Mouse (Mus musculus): ENCODE measurements around the gene Nae1.

- TF ChIP-seq CTCF (IDR thresholded peaks at IDR 0.05; ENCODE audit: control insufficient read depth, insufficient read depth, insufficient read length) (no peak), USF1 (IDR thresholded peaks at IDR 0.05; ENCODE audit: low read depth) (no peak), CEBPB (IDR thresholded peaks at IDR 0.05; ENCODE audit: low read depth) (no peak), FOSL1 (IDR thresholded peaks at IDR 0.05; ENCODE audit: insufficient read depth, low read length, poor library complexity, severe bottlenecking) (no peak), MAX (IDR thresholded peaks at IDR 0.05) (no peak)
Observed at GRCm38 (mm10) chr8:104560731-104561130, 26.3 kb upstream of the Nae1 start.
